Mouse (Mus musculus) E14TG2a.4 (cell line): Measurements from ENCODE around the gene Pnmal2.

Experiments used
- H3K27me3 ChIP-seq: 2 replicates; pipeline ENCODE4 v1.6.1; 2014; ENCODE audit warnings: low read length, control low read depth; ENCODE audit not compliant: insufficient read depth
- H3K36me3 ChIP-seq: 2 replicates; pipeline ENCODE4 v1.6.1; 2014; ENCODE audit warnings: low read length, control low read depth; ENCODE audit not compliant: insufficient read depth
- H3K4me1 ChIP-seq: replicated peaks from 2 replicates; pipeline ENCODE4 v1.6.1; 2014; ENCODE audit warnings: low read depth, low read length, control low read depth
- H3K4me3 ChIP-seq: replicated peaks from 2 replicates; pipeline ENCODE4 v1.5.1; 2014; ENCODE audit warnings: mild to moderate bottlenecking, low read length
- H3K9me3 ChIP-seq: 2 replicates; pipeline ENCODE4 v1.6.1; 2014; ENCODE audit warnings: low read length, control low read depth
- CTCF ChIP-seq: conservative IDR thresholded peaks from 2 replicates; pipeline ENCODE4 v1.5.1; 2014; ENCODE audit warnings: low read length
- NANOG ChIP-seq: IDR thresholded peaks from 2 replicates; pipeline ENCODE4 v1.6.1; 2014; ENCODE audit warnings: borderline replicate concordance, low read length, mixed read lengths
- POU5F1 ChIP-seq: IDR thresholded peaks from 2 replicates; pipeline ENCODE4 v1.6.1; 2014; ENCODE audit warnings: low read length, borderline replicate concordance

Gene Pnmal2

GRCm38 (mm10) chr7:16931968-16932627 lies 12.4 kb upstream of the Pnmal2 start:
- Histone ChIP-seq H3K9me3 (no peaks in the 10 kb centered on the region), H3K27me3 (no peaks in the 10 kb centered on the region), H3K4me3 (no peak overlapping the region), H3K4me1 (peaks cover 19% of the 10 kb centered on the region), H3K36me3 (no peaks in the 10 kb centered on the region)
- TF ChIP-seq CTCF (peak; percentile 59), NANOG (no peak)

- Histone ChIP-seq H3K27me3 (no peaks in the 10 kb centered on the region), H3K4me3 (no peak overlapping the region), H3K4me1 (peaks cover 19% of the 10 kb centered on the region), H3K9me3 (no peaks in the 10 kb centered on the region), H3K36me3 (no peaks in the 10 kb centered on the region)
- no peak for TF ChIP-seq NANOG
- TF ChIP-seq CTCF: peak; percentile 11; the same call in 1 of the 2 replicates
Observed at GRCm38 (mm10) chr7:16932704-16933577, 11.5 kb upstream of the Pnmal2 start.

DNA sequence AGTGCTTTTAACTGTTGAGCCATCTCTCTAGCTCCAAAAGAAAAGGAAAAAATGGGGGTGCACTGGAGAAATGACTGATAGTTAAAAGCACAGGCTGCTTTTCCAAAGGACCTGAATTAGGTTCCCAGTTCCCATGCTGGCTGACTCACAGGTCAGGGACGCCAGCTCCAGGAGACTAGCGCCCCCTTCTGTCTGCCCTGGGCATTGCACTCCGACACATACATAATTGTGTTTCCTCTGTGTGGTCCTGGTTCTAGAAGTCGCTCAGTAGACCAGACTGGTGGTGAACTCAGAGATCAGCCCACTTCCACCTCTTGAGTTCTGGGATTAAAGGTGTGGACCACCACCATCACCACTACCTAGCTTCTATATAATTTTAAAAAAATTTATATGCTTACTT lies 7.2 kb upstream of the Pnmal2 start:
- Histone ChIP-seq H3K9me3 (no peaks in the 10 kb centered on the region), H3K4me1 (peaks cover 13% of the 10 kb centered on the region), H3K36me3 (no peaks in the 10 kb centered on the region), H3K27me3 (peaks cover 7% of the 10 kb centered on the region), H3K4me3 (no peak overlapping the region)
- TF ChIP-seq CTCF: peak; percentile 95
- TF ChIP-seq POU5F1: no peak

GRCm38 (mm10) chr7:16938117-16938791 lies 6.2 kb upstream of the Pnmal2 start:
- TF ChIP-seq POU5F1: no peak
- TF ChIP-seq NANOG: no peak
- TF ChIP-seq CTCF: no peak
- no peaks in the 10 kb centered on the region for H3K36me3 ChIP-seq
- peaks cover 7% of the 10 kb centered on the region for H3K27me3 ChIP-seq
- H3K4me1 ChIP-seq: peaks cover 12% of the 10 kb centered on the region
- H3K4me3 ChIP-seq: no peak overlapping the region
- H3K9me3 ChIP-seq: no peaks in the 10 kb centered on the region

DNA sequence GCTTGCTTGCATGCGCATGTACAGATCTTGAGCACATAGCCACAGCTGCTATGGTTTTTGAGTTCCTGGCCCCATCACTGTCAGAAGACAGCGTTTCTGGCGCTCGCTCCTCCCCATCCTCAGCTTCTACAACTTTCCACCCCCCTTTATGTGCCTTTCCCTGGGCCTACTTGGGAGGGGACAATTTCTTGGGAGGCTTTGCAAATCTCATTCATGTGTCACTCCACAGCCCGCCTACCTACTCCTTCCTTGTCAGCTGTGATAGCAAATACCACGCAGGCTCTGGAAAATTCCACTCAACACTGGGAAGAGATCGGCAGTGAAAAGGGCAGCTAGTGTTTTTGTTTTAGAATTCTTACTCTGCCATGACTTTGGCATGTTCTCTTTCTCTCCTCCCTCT lies 4.2 kb upstream of the Pnmal2 start:
- TF ChIP-seq NANOG (no peak), POU5F1 (no peak), CTCF (no peak)
- Histone ChIP-seq H3K4me3 (no peak overlapping the region), H3K9me3 (no peaks in the 10 kb centered on the region), H3K27me3 (peaks cover 14% of the 10 kb centered on the region), H3K4me1 (peaks cover 24% of the 10 kb centered on the region), H3K36me3 (no peaks in the 10 kb centered on the region)

DNA sequence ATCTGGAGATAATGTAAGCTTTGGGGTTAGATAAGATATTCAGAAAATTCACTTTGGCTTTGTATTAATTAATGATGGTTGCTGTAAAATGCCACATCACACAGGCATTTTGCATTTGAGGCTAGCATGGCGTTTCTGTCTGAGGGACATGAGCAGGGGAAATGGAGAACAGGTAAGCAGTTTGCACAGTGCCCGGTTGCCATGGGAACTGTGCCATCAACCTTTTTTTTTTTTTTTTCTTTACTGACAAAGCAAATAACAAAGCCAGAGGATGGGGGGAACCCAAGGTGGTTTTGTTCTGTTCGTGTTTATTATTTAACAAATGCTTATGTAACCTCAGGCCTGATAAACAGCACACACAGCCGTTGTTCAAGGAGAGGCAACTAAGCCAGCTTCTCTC lies 1.6 kb upstream of the Pnmal2 start:
- peaks cover 6% of the 10 kb centered on the region; the same call in 1 of the 2 replicates for H3K9me3 ChIP-seq
- H3K36me3 ChIP-seq: no peaks in the 10 kb centered on the region
- no peak overlapping the region for H3K4me3 ChIP-seq
- peaks cover 38% of the 10 kb centered on the region for H3K4me1 ChIP-seq
- TF ChIP-seq CTCF: no peak
- TF ChIP-seq NANOG: no peak
- no peak for TF ChIP-seq POU5F1
- H3K27me3 ChIP-seq: peaks cover 40% of the 10 kb centered on the region

DNA sequence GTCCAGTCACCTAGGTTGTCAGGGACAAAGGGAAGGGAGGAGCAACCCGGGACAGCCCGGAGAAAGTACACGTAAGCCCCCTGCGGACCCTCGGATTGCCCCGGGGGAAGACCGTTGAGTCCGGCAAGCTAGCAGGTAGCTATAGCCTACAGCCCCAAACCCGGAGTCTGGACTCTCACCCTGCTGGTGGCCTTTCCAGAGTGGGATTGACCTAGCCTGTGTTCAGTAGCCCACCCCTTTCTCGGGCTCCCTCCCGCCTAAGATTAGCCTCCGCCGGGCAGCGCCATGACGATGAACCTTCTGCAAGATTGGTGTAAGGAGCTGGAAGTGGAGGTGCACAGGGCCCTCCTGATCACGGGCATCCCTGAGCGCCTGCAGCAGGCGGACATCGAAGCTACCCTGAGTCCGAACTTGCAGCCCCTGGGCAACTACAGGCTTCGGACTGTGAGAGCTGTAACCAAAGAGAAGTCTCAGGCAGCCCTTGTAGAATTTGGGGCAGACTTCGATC lies 380 bp downstream of the Pnmal2 start:
- H3K27me3 ChIP-seq: peaks cover 56% of the 10 kb centered on the region
- H3K9me3 ChIP-seq: peaks cover 6% of the 10 kb centered on the region; the same call in 1 of the 2 replicates
- H3K36me3 ChIP-seq: no peaks in the 10 kb centered on the region
- peak overlapping the region; percentile 84 for H3K4me3 ChIP-seq
- H3K4me1 ChIP-seq: peaks cover 51% of the 10 kb centered on the region
- TF ChIP-seq NANOG (no peak), POU5F1 (no peak), CTCF (no peak)

DNA sequence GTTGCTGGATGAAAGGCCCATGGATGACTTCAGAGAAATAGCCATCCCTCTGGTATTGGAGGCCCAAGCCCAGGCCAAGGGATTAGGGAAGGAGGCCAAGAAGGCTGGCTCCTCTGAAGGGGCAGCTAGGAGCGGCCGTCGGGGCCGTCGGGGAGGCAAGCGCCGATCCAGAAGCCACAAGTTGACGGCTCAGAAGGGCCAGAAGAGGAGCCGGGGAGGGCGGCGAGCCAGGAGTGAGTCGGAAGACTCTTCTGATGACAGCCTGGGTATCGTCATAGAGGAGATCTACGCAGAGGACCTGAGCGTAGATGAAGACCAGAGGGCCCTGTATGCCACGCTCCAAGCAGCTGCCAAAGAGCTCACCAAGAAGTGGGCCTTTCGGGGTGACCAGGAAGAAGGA lies 937 bp downstream of the Pnmal2 start:
- Histone ChIP-seq H3K36me3 (no peaks in the 10 kb centered on the region), H3K9me3 (peaks cover 6% of the 10 kb centered on the region; the same call in 1 of the 2 replicates), H3K27me3 (peaks cover 57% of the 10 kb centered on the region), H3K4me1 (peaks cover 56% of the 10 kb centered on the region), H3K4me3 (peak overlapping the region; percentile 84)
- TF ChIP-seq NANOG (no peak), CTCF (no peak), POU5F1 (no peak)
